Mouse (Mus musculus) kidney, adult 2 months (tissue): ENCODE results near the gene Chst11. TPM values are rescaled to one million over a fixed set of nuclear protein-coding genes. Genes with fewer than 3 reads are reported as not detected.

ENCODE experiments used
- DNase-seq: peaks from one replicate; pipeline ENCODE4 v3.0.0; 2021
- H3K27ac ChIP-seq: fragments of 200-500 bp; 2 replicates; pipeline ENCODE4 v1.5.1; 2012; ENCODE audit warnings: low read depth, low read length, control low read depth, inconsistent platforms; ENCODE audit not compliant: insufficient read depth
- H3K27me3 ChIP-seq: fragments of 200-500 bp; replicated peaks from 2 replicates; pipeline ENCODE4 v1.6.1; 2012; ENCODE audit warnings: mild to moderate bottlenecking, moderate library complexity, low read length, inconsistent platforms; ENCODE audit not compliant: control insufficient read depth, insufficient read depth
- H3K36me3 ChIP-seq: fragments of 200-500 bp; 2 replicates; pipeline ENCODE4 v1.6.1; 2012; ENCODE audit warnings: mild to moderate bottlenecking, moderate library complexity, low read length, inconsistent platforms; ENCODE audit not compliant: control insufficient read depth, insufficient read depth
- H3K4me1 ChIP-seq: fragments of 200-500 bp; 2 replicates; pipeline ENCODE4 v1.6.1; 2011; ENCODE audit warnings: low read length; ENCODE audit not compliant: control insufficient read depth, insufficient read depth
- H3K4me3 ChIP-seq: fragments of 200-500 bp; 2 replicates; pipeline ENCODE4 v1.5.1; 2011; ENCODE audit warnings: mild to moderate bottlenecking, low read depth, low read length, control low read depth; ENCODE audit not compliant: insufficient read depth
- CTCF ChIP-seq: fragments of 200-500 bp; conservative IDR thresholded peaks from 2 replicates; pipeline ENCODE4 v1.5.1; 2011; ENCODE audit warnings: low read depth, mild to moderate bottlenecking, control low read depth, low read length, moderate library complexity, mixed read lengths; ENCODE audit not compliant: insufficient read depth, insufficient read length
- POLR2A ChIP-seq: fragments of 200-500 bp; IDR thresholded peaks from one replicate; pipeline ENCODE4 v1.6.1; 2011; ENCODE audit warnings: low read depth, low read length, control low read depth
- WGBS: fragments of 180-500 bp; shearing (Covaris S2); methylation state at CpG from one replicate; pipeline ENCODE4 v1.1.7; 2018; 5-methylcytosine and 5-hydroxymethylcytosine counted together
- polyA plus RNA-seq: library from polyadenylated mRNA; depleted of rRNA; stranded (reverse); fragments of >200 nt; gene quantifications from 2 replicates; pipeline ENCODE4 v1.2.3, GENCODE M21; 2012

Chst11 gene
- polyA plus RNA-seq, 1 experiment = 8.0 TPM

DNA sequence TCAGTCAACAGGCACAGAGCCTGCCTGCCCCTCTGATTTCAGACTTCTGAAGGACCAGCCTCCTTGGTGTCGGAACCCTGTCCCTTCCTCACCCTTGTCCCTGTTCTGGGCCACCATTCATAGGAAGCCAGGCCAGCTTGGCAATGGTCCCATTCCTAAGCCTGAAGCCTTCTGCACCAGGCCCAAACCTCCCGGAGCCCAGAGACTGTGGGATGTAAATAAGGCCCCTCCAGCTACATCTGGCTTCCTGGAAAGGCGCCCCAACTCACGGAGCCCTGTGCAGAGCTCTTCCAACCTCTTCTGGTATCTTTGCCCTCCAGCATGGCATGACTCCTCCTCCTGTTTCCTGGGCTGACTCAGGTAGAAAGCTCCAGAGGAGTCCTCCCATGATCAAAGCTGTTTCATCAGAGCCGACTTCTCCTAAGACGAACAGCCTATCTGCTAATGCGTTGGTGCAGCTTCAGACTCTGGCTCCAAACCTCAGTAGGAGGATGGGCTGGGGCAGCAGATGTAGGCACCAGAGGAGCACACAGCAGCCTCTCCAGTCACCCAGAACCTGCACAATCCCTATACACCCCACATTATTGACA is 199.3 kb downstream of the Chst11 start:
- Histone ChIP-seq H3K27ac (0 out of 2 replicates have a peak overlapping the region, but pooled peaks have one; percentile 6), H3K27me3 (no peaks in the 10 kb centered on the region), H3K36me3 (no peaks in the 10 kb centered on the region), H3K4me3 (no peak overlapping the region), H3K4me1 (peaks cover 25% of the 10 kb centered on the region)
- no peak for TF ChIP-seq CTCF
- TF ChIP-seq POLR2A = no peak
- DNase-seq = peak; percentile 60
- WGBS = 31% methylated on average over 7 of the region's 7 CpGs

DNA sequence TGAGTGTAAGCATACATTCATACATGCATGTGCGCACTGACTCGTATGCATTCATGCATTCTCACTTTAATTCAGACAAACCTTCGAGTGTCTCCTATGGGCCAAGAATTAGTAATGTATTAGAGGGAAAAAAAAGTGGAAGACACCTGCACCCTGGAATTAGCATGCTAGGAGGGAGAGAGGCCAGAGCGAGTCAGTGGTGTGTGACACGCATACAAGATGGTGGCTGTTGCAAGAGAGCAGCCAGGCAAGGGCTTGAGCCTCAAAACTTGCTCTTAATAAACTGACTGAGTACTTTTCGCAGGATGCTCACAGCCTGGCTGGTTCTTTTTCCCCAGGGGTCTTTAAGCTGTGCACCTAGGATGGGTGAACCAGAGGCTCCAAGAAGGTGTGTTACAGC is 199.8 kb downstream of the Chst11 start:
- TF ChIP-seq CTCF = no peak
- TF ChIP-seq POLR2A = no peak
- Histone ChIP-seq H3K27ac (0 out of 2 replicates have a peak overlapping the region, but pooled peaks have one; percentile 9), H3K4me1 (peaks cover 25% of the 10 kb centered on the region), H3K4me3 (no peak overlapping the region), H3K27me3 (no peaks in the 10 kb centered on the region), H3K36me3 (no peaks in the 10 kb centered on the region)
- WGBS = 50% methylated on average over 6 of the region's 6 CpGs
- peak; percentile 86 for DNase-seq

- Histone ChIP-seq H3K4me3 (no peak overlapping the region), H3K27ac (no peak overlapping the region), H3K36me3 (no peaks in the 10 kb centered on the region), H3K4me1 (peaks cover 27% of the 10 kb centered on the region), H3K27me3 (no peaks in the 10 kb centered on the region)
- TF ChIP-seq POLR2A (no peak), CTCF (no peak)
- no peak for DNase-seq
- WGBS = 89% methylated on average over 8 of the region's 8 CpGs
These were observed 200.9 kb downstream of the Chst11 start for GRCm38 (mm10) chr10:83186167-83186566.

DNA sequence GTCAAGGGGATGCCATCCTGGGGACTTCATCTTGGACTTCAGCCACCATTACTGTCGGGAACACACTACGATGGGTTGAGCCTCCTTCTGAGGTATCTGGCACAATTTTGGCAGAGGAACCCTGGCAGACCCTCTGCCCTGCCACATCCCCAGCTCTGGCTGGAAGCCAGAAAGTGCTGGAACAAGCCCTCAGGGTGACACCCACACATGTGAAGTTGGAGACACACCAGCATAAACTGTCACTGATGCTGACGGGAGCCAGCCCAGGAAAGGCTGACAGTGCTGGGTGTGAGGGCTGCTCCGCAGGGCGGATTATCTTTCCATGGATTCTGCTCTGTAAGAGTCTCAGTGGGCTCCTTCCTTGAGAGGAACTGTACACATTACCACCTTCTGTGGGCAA is 201.7 kb downstream of the Chst11 start:
- WGBS = 60% methylated on average over 5 of the region's 5 CpGs
- Histone ChIP-seq H3K36me3 (no peaks in the 10 kb centered on the region), H3K27me3 (no peaks in the 10 kb centered on the region), H3K27ac (no peak overlapping the region), H3K4me1 (peaks cover 28% of the 10 kb centered on the region), H3K4me3 (no peak overlapping the region)
- no peak for DNase-seq
- TF ChIP-seq POLR2A = no peak
- TF ChIP-seq CTCF = no peak

- Histone ChIP-seq H3K27ac (no peak overlapping the region), H3K4me3 (no peak overlapping the region), H3K4me1 (peaks cover 18% of the 10 kb centered on the region), H3K27me3 (no peaks in the 10 kb centered on the region), H3K36me3 (no peaks in the 10 kb centered on the region)
- no peak for DNase-seq
- TF ChIP-seq POLR2A = no peak
- WGBS = 97% methylated on average over 5 of the region's 5 CpGs
These were observed 203.8 kb downstream of the Chst11 start for GRCm38 (mm10) chr10:83189071-83189470.

GRCm38 (mm10) chr10:83191476-83191875 is 206.2 kb downstream of the Chst11 start:
- TF ChIP-seq CTCF (no peak), POLR2A (no peak)
- Histone ChIP-seq H3K36me3 (no peaks in the 10 kb centered on the region), H3K27ac (peak overlapping the region; percentile 83), H3K27me3 (no peaks in the 10 kb centered on the region), H3K4me1 (0 out of 2 replicates have a peak, but pooled peaks cover 8% of the 10 kb centered on the region), H3K4me3 (no peak overlapping the region)
- DNase-seq = peak; percentile 81
- WGBS = 64% methylated on average over 17 of the region's 17 CpGs

DNA sequence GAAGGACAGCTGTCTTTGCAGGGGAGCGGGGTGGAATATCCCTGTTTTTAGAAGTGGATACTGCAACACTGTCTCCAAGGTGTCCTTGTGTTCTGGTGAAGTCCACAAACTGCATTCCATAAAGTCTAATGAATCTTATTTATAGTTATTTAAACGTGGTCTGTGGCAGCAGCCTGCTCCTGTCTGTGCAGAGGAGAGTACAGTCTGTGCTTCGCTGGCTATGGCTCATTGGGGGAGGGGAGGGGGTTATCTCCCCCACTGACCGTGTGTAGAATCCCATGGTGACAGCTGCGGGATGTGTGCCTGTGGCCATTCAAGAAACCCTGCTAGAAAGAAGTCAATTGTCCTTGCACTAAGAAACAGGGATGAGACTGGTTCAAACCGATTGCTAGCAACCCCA is 206.7 kb downstream of the Chst11 start:
- Histone ChIP-seq H3K4me1 (0 out of 2 replicates have a peak, but pooled peaks cover 8% of the 10 kb centered on the region), H3K27ac (no peak overlapping the region), H3K36me3 (no peaks in the 10 kb centered on the region), H3K4me3 (no peak overlapping the region), H3K27me3 (no peaks in the 10 kb centered on the region)
- WGBS = 62% methylated on average over 6 of the region's 6 CpGs
- DNase-seq = no peak
- TF ChIP-seq POLR2A (no peak), CTCF (no peak)
